Mouse (Mus musculus) inflammation-experienced regulatory T-cells, adult 6 months (primary cell): Measurements from ENCODE around the gene Foxred1. TPM values are rescaled to one million over a fixed set of nuclear protein-coding genes. Genes with fewer than 3 reads are reported as not detected.

Experiments
- polyA plus RNA-seq, 3 experiments: library from polyadenylated mRNA; unstranded; fragments of 100-300 nt; shearing (Covaris generic); gene quantifications; one replicate each; pipeline ENCODE4 v1.2.1; 2017

Foxred1 gene
- polyA plus RNA-seq, 3 experiments from 2014 or later: 22.1 to 33.3 (median 27.3) TPM

Other genes starting within 250 kb of the Foxred1 start
- 10 to 100 TPM; 11.2 to 29.1 (median 17.9) TPM for gene St3gal4, start 91.8 kb downstream of the Foxred1 start, polyA plus RNA-seq
- 10 to 100 TPM; 83.4 to 94.5 (median 92.4) TPM for gene Dcps, start 35.0 kb downstream of the Foxred1 start, polyA plus RNA-seq
- gene Srpr, start 10.9 kb downstream of the Foxred1 start, polyA plus RNA-seq: 100 to 1,000 TPM in 1 of 3 experiments, 10 to 100 TPM in 2; 87.5 to 100 (median 90.5) TPM
- 1 to 10 TPM; 3.8 to 4.5 (median 4.5) TPM for gene Tirap, start 10.8 kb downstream of the Foxred1 start, polyA plus RNA-seq
- 10 to 100 TPM; 45.5 to 66.0 (median 60.7) TPM for gene Fam118b, start 56.8 kb upstream of the Foxred1 start, polyA plus RNA-seq
- 10 to 100 TPM; 31.2 to 40.4 (median 39.0) TPM for gene Rpusd4, start 56.8 kb upstream of the Foxred1 start, polyA plus RNA-seq
- 1 to 10 TPM; 2.6 to 3.6 (median 3.2) TPM for gene Cdon, start 210.1 kb upstream of the Foxred1 start, polyA plus RNA-seq